Mouse (Mus musculus) hindbrain, postnatal 0 days (tissue): ENCODE data around the gene Gtdc1. TPM values are rescaled to one million over a fixed set of nuclear protein-coding genes. Genes with fewer than 3 reads are reported as not detected.
A peak's percentile ranks its signal among the peaks of the same experiment; 100 is the strongest.

Experiments
- ATAC-seq: fragments of 200-750 bp; cut with Nextera tagmentation; 2 replicates; pipeline ENCODE4 v1.8.0; 2017; ENCODE audit warnings: mild to moderate bottlenecking, moderate TSS enrichment, moderate library complexity
- DNase-seq: peaks from one replicate; pipeline ENCODE4 v3.0.0-alpha.2; 2015; ENCODE audit warnings: low spot score
- H3K27ac ChIP-seq: fragments of 300-500 bp; sonication (generic); 2 replicates; pipeline ENCODE4 v1.5.1; 2014; ENCODE audit warnings: mild to moderate bottlenecking
- H3K27me3 ChIP-seq: fragments of 300-500 bp; sonication (generic); 2 replicates; pipeline ENCODE4 v1.6.1; 2014; ENCODE audit warnings: low read length, mixed read lengths; ENCODE audit not compliant: insufficient read depth
- H3K36me3 ChIP-seq: fragments of 300-500 bp; sonication (generic); 2 replicates; pipeline ENCODE4 v1.6.1; 2014; ENCODE audit warnings: low read length, mixed read lengths; ENCODE audit not compliant: insufficient read depth
- H3K4me1 ChIP-seq: fragments of 300-500 bp; sonication (generic); 2 replicates; pipeline ENCODE4 v1.6.1; 2014; ENCODE audit warnings: antibody characterized with exemption, low read length, mixed read lengths; ENCODE audit not compliant: insufficient read depth
- H3K4me2 ChIP-seq: fragments of 300-500 bp; sonication (generic); 2 replicates; pipeline ENCODE4 v1.6.1; 2014; ENCODE audit warnings: low read depth, mild to moderate bottlenecking, low read length, moderate library complexity, mixed read lengths
- H3K4me3 ChIP-seq: fragments of 300-500 bp; sonication (generic); 2 replicates; pipeline ENCODE4 v1.5.1; 2014; ENCODE audit warnings: low read length
- H3K9ac ChIP-seq: fragments of 300-500 bp; sonication (generic); replicated peaks from 2 replicates; pipeline ENCODE4 v1.6.1; 2014; ENCODE audit warnings: mild to moderate bottlenecking, low read length, moderate library complexity, mixed read lengths
- H3K9me3 ChIP-seq: fragments of 300-500 bp; sonication (generic); 2 replicates; pipeline ENCODE4 v1.6.1; 2016; ENCODE audit warnings: low read length, mixed read lengths
- CTCF ChIP-seq: IDR thresholded peaks from 2 replicates; pipeline ENCODE4 v1.5.1; 2016; ENCODE audit warnings: antibody characterized with exemption, control low read depth, low read depth
- WGBS: fragments of 180-500 bp; shearing (Covaris S2); extraction: QIAGEN DNeasy Blood & Tissue Kit; methylation state at CpG from one replicate; pipeline ENCODE4 v1.1.7; 2014; 5-methylcytosine and 5-hydroxymethylcytosine counted together
- polyA plus RNA-seq: library from polyadenylated mRNA; unstranded; fragments of >200 nt; fragmentation: Nextera tagmentation; extraction: Ambion mirVana; gene quantifications from 2 replicates; pipeline ENCODE4 v1.2.1, GENCODE M21; 2015
- total RNA-seq: library from RNA; depleted of rRNA; stranded (reverse); fragments of >200 nt; gene quantifications from 2 replicates; pipeline ENCODE4 v1.2.3, GENCODE M21; 2014

The Gtdc1 gene
- total and polyA plus RNA-seq, 2 experiments from 2014 or later, result 25.8 to 40.6 TPM

DNA sequence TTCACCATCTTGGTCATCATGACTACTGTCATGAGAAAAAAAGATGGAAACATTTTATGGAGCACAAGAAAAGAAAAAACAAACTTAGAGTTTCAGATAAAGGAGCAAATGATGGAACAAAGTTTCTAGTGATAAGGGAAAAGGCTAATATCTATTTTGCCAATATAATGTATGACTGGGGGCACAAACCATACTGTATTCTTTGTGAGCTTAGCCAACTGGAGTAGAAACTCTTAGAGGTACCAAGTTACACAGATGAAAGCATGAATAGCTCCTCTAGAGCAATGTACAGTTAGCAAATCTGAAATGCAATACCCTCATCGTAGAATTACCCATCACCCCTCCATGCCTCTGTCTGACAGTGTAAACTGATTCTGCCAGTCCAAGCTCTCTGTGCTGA is 26.7 kb upstream of the Gtdc1 start:
- H3K36me3 ChIP-seq, result no peaks in the 10 kb centered on the region
- H3K27me3 ChIP-seq, result no peaks in the 10 kb centered on the region
- ATAC-seq (no peak), DNase-seq (no peak)
- no peaks in the 10 kb centered on the region for H3K9me3 ChIP-seq
- H3K4me3 ChIP-seq, result no peak overlapping the region
- 86% methylated on average over 1 of the region's 1 CpGs for WGBS
- no peak for TF ChIP-seq CTCF
- H3K9ac ChIP-seq, result no peak overlapping the region
- H3K27ac ChIP-seq, result no peak overlapping the region
- H3K4me1 ChIP-seq, result no peaks in the 10 kb centered on the region
- H3K4me2 ChIP-seq, result no peak overlapping the region

DNA sequence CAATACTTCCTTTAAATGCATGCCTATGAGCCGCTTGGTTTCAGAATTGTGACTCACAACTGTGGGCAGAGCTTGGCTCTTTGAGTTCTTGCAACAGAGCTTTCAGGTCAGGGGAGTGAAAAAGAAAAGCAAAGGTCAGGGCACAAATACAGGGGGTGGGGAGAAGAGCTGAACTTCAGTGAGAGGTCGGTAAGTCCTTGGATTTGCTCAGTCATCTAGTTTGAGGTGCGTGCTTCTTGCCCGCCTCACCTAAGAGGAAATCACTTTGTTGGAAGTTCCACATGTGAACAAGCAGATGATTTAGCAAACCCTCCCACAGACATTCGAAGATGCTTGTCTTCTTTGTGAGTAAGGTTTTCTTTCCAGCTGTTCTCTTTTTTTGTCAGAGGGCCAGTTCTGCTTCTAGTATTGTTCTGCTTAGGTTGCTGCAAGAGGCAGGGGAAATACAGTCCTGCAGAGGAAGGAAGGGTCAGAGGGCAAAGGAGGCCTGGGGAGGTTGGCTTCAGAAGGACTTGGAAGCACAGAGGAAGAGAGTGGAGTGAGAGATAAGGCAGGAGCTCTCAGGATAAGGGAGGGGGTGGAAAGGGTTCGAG is 25.5 kb upstream of the Gtdc1 start:
- Histone ChIP-seq H3K27ac (no peak overlapping the region), H3K9ac (no peak overlapping the region), H3K27me3 (no peaks in the 10 kb centered on the region), H3K4me1 (no peaks in the 10 kb centered on the region), H3K9me3 (no peaks in the 10 kb centered on the region), H3K36me3 (no peaks in the 10 kb centered on the region), H3K4me2 (no peak overlapping the region), H3K4me3 (no peak overlapping the region)
- DNase-seq (no peak), ATAC-seq (no peak)
- TF ChIP-seq CTCF, result no peak
- WGBS, result 43% methylated on average over 6 of the region's 6 CpGs

DNA sequence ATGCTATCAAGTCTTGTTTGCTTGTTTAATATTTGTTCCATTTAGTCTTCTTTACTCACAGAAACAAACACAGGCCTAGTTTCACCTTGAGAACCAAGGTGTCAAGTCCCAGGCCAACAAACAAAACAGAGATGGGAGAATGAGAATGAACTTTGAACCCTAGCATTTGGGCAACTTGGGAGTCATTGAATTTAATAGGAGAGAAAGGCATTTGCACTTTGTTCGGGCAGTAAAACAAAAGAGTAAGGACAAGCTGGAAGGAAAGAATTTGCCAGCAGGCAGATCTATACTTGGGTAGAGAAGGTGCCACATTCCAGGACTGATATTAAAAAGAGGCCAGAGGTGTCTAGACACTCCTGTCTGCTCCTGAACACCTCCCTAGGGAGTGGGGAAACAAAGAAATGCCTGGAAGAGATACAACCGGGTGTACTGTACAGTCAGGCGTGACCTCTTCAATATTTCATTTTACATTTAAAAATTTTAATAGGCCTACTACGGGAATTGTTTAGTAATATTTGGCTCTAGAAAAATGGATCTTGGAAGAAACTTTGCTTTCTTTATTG is 24.3 kb upstream of the Gtdc1 start:
- TF ChIP-seq CTCF, result no peak
- DNase-seq (no peak), ATAC-seq (no peak)
- Histone ChIP-seq H3K27ac (no peak overlapping the region), H3K9me3 (no peaks in the 10 kb centered on the region), H3K36me3 (no peaks in the 10 kb centered on the region), H3K27me3 (no peaks in the 10 kb centered on the region), H3K4me1 (no peaks in the 10 kb centered on the region), H3K9ac (no peak overlapping the region), H3K4me3 (no peak overlapping the region), H3K4me2 (no peak overlapping the region)
- 64% methylated on average over 4 of the region's 4 CpGs for WGBS

DNA sequence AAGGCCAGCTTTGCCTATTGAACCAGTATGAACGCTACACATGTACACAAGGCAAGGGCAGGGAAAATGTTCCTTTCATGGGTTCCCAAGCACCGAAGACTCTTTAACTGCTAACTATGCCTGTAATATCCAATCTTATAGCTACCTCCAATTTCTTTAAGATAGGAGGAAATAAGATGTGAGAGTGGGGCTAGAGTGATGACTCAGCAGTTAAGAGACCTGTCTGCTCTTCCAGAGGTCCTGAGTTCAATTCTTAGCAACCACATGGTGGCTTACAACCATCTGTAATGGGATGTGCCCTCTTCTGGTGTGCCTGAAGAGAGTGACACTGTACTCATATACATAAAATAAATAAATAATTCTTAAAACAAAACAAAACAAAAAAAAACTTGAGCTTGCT is 17.2 kb upstream of the Gtdc1 start:
- Histone ChIP-seq H3K4me2 (no peak overlapping the region), H3K27me3 (no peaks in the 10 kb centered on the region), H3K36me3 (no peaks in the 10 kb centered on the region), H3K9ac (no peak overlapping the region), H3K4me3 (no peak overlapping the region), H3K4me1 (no peaks in the 10 kb centered on the region), H3K9me3 (no peaks in the 10 kb centered on the region), H3K27ac (no peak overlapping the region)
- 94% methylated on average over 2 of the region's 2 CpGs for WGBS
- no peak for TF ChIP-seq CTCF
- DNase-seq (no peak), ATAC-seq (no peak)

DNA sequence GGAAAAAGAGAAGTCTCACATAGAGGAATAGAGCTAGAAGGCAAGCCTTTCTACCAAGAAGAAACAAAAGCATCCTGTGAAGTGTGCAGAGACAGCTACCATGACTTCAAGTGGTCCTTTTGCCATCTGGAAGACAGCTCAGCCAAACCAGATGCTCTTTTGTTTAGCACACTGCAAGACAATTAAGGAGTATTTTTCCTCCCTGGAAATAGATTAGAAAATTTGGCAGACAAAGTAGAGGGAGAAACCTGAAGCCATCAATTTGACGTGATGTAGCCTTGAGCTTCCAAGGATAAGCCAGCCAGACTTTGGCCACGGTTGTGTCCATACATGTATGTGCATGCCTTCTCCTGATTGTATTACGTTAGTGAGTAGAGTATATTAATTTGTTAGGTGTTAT is 3.5 kb upstream of the Gtdc1 start:
- no peak for ATAC-seq
- H3K27me3 ChIP-seq, result no peaks in the 10 kb centered on the region
- H3K4me3 ChIP-seq, result no peak overlapping the region
- H3K27ac ChIP-seq, result no peak overlapping the region
- H3K4me2 ChIP-seq, result no peak overlapping the region
- H3K9me3 ChIP-seq, result no peaks in the 10 kb centered on the region
- H3K4me1 ChIP-seq, result no peaks in the 10 kb centered on the region
- H3K9ac ChIP-seq, result no peak overlapping the region
- no peak for TF ChIP-seq CTCF
- no peaks in the 10 kb centered on the region for H3K36me3 ChIP-seq
- DNase-seq, result peak; percentile 5
- WGBS, result 71% methylated on average over 3 of the region's 3 CpGs

DNA sequence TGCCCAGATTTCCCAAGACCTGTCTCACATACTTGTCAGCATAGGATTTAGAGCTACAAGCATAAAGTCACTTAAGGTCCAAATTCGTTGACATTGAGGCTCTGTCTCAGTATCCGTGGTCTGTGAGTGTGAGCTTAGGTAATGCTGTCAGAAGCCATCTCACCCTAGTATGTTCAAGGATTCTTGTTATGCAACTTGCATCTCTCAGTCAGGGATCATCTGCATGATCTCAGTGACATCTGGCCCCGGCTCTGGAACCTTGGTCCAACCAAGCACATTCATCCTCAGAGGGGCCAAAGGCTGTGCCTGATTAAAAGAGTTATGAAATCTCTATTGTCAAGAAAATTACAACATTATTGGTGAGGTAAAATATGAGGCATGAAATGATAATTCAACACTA is 1.2 kb upstream of the Gtdc1 start:
- Histone ChIP-seq H3K4me2 (no peak overlapping the region), H3K27me3 (no peaks in the 10 kb centered on the region), H3K9me3 (no peaks in the 10 kb centered on the region), H3K4me1 (no peaks in the 10 kb centered on the region), H3K27ac (no peak overlapping the region), H3K4me3 (no peak overlapping the region), H3K9ac (no peak overlapping the region), H3K36me3 (no peaks in the 10 kb centered on the region)
- 79% methylated on average over 3 of the region's 3 CpGs for WGBS
- DNase-seq (no peak), ATAC-seq (no peak)
- TF ChIP-seq CTCF, result no peak

DNA sequence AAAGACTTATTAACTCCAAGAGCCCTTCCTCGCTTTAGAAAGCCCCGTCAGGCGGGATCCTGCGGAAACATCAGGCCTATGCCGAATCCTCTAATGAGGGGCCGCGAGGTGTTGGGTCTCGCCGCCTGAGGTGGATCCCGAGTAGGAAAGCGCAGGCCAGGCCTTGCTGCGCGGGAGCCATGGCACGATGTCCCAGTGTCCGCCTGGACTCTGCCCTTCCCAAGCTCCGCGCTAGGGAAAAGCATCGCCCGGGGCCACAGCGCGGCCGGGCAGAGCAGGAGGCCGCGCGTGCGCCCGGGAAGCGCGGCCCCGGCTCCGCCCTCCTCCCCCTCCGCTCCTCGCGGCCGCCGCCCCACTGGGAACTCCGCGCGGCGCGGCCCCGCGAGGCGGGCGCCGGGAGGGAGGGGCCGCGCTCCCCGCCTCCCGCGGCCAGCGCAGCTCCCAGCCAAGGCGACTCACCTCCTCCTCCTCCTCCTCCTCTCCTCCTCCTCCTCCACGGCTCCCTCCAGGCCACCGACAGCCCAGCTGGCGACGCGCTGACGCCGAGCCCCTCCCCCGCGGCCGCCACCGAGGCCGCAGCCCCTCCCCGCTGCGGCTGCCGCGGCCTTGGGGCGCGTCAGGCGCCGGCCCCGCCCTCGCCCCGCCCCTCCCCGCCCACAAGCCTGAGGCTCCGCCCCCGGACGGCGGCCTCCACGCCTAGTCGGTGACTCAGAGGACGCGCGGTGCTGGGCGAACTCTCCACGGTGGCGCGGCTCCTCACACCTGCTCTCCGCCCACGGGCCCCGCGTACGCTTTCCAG is 575 bp downstream of the Gtdc1 start:
- ATAC-seq, result peak; percentile 98
- H3K9me3 ChIP-seq, result no peaks in the 10 kb centered on the region
- H3K4me1 ChIP-seq, result no peaks in the 10 kb centered on the region
- peak; percentile 94 for DNase-seq
- H3K27ac ChIP-seq, result peak overlapping the region; percentile 87
- H3K4me2 ChIP-seq, result peak overlapping the region; percentile 65
- peak overlapping the region; percentile 76 for H3K4me3 ChIP-seq
- H3K9ac ChIP-seq, result peak overlapping the region; percentile 80
- H3K36me3 ChIP-seq, result no peaks in the 10 kb centered on the region
- under 1% methylated on average over 64 of the region's 95 CpGs for WGBS
- H3K27me3 ChIP-seq, result no peaks in the 10 kb centered on the region
- no peak for TF ChIP-seq CTCF
